Mouse (Mus musculus): ENCODE measurements around the gene Sufu. TPM values are rescaled to one million over a fixed set of nuclear protein-coding genes. Genes with fewer than 3 reads are reported as not detected.
A peak's percentile ranks its signal among the peaks of the same experiment; 100 is the strongest.

Sufu gene
- polyA plus RNA-seq, 1 experiment from 2014 or later = 21.4 TPM

DNA sequence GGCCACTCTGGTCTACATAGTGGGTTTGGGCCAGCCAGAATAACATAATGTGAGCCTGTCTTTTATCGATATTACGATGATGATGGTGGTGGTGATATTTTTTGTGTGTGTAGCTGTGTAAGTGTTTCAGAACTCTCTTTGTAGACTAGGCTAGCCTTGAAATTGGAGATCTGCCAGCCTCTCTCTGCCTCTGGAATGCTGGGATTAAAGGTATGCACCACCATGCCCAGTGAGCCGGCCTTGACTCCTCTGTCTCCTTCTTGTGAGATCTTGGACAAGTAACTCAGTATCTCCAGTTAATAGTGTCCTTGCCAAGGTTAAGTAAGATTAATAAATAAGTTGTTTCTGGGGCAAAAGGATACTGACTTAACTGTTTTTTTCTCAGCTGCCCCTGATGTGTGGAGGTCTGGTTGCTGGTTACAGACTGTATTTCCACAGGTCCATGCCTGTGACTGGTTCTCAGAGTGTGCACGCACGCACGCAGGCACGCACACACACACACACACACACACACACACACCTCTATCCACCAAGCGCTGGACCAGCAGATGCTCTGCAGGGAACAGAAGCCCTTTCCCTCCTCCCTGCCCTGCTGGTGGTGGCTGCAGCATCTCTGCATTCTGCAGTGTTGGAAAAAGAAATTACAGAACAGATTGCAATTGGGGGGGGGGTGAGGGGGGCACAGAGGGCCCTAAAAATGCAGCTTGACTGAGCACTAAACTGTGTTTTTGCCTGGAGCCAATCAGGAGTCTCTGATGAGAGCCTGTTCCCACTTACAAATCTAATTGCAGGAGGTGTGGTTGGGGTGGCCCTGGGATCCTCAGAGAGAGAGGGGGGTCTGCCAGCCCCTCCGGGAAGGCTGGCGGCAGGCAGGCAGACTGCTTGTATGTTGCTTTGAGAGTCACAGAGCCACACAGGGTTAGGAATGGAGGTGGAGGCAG, 129.3 kb downstream of the Sufu start:
- no peak overlapping the region for H3K4me2 ChIP-seq (replicated peaks)
- no peak for ATAC-seq
- no peak overlapping the region for H3K9ac ChIP-seq
- H3K4me3 ChIP-seq (replicated peaks) = no peak overlapping the region
- no peak overlapping the region for H3K27ac ChIP-seq
- H3K27me3 ChIP-seq (replicated peaks) = no peaks in the 10 kb centered on the region
- peaks cover 58% of the 10 kb centered on the region for H3K4me1 ChIP-seq (replicated peaks)
- WGBS = 68% methylated on average over 10 of the region's 10 CpGs
- no peaks in the 10 kb centered on the region for H3K9me3 ChIP-seq
- no peaks in the 10 kb centered on the region for H3K36me3 ChIP-seq

DNA sequence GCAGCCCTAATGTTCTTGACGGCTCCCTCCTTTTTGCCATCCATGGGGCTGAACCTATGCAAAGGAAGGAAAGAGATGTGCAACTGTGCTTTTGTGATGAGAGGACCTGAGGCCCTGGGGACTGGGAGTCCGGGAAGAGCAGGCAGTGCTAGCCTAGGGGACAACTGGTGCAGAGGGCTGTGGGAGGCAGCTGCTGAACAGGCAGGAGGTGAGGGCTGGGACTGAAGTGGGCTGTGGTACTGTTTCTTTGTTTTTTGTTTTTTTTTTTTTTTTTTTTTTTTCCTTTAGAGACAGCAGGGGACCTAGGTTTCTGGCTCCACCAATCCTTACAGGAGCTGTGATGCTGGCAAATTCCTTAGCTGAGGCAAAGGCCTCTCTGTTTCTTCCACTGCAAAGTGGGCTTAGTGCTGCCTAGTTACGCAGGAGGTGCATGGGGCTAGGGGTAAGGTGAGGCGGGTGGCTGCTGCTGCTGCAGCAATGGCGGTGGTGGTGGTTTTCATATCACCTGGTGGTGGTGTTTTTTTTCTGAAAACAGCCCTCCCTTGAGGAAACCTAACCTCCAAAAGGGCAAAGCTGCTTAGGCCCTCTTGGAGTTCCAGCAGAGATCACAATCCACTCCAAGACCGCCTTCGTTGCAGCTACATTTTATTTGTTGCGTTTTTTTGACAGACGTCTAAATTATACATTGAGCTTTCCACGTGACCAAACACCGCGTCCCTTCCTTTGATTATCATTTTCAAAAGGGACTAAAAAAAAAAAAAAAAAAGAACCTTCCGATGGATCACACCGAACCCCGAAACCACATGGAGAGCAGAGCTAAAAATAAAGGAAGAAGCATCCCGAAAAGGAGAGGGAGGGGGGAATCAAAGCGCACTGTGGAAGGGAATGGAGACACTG, 131.2 kb downstream of the Sufu start:
- 50% methylated on average over 17 of the region's 17 CpGs for WGBS
- Histone ChIP-seq H3K4me3 (replicated peaks) (peak overlapping the region; percentile 9; the same call in 1 of the 2 replicates), H3K27ac (no peak overlapping the region), H3K27me3 (replicated peaks) (no peaks in the 10 kb centered on the region), H3K9ac (no peak overlapping the region), H3K4me1 (replicated peaks) (peaks cover 69% of the 10 kb centered on the region), H3K9me3 (no peaks in the 10 kb centered on the region), H3K4me2 (replicated peaks) (peak overlapping the region; percentile 57), H3K36me3 (no peaks in the 10 kb centered on the region)
- no peak for ATAC-seq

GRCm38 (mm10) chr19:46528529-46529213, 132.0 kb downstream of the Sufu start:
- Histone ChIP-seq H3K4me1 (replicated peaks) (peaks cover 69% of the 10 kb centered on the region), H3K36me3 (no peaks in the 10 kb centered on the region), H3K4me2 (replicated peaks) (peak overlapping the region; percentile 57), H3K4me3 (replicated peaks) (peak overlapping the region; percentile 9; the same call in 1 of the 2 replicates), H3K9ac (0 out of 2 replicates have a peak overlapping the region, but pooled peaks have one; percentile 1), H3K27me3 (replicated peaks) (no peaks in the 10 kb centered on the region), H3K9me3 (no peaks in the 10 kb centered on the region), H3K27ac (0 out of 2 replicates have a peak overlapping the region, but pooled peaks have one; percentile 7)
- WGBS = 7% methylated on average over 20 of the region's 20 CpGs
- peak; percentile 16 for ATAC-seq

DNA sequence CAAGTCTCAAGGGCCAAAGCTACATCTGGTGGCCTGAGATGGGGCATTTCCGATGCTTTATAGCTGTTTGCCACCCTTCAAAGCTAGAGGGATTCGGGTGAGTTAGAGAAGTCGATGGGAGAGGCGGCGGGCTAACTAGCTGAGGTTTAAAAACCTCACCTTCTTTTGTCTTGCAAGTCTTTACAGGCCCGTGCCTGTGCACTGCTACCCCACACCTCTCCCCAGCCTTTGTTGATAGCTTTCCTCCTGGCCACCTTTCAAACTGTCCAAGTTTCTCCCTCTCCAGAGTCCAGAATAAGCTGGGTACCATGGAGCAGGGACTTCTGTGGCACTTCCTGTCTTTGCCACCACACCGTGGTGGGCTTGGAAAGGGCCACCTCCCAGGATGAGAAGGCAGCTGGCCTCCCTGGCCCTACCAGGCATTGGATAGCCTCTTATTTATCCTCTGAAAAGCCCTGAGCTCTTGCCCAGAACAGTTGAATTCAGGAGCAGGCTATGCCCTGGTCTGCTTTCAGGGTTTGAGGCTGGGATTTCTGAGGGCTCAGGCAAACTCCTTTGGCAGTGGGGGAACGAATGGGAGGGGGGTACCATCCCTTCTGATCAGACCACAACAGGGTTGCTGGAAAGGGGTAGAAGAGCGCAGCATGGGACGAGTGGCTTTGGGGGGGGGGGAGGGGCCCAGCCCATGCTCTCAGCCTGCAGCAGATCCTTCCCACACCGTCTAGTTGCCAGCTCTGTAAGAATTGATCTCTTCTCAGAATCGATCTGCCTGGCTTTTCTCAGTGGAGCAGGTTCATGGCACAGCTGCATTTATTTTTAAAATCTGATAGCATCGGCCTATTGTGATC, 133.1 kb downstream of the Sufu start:
- Histone ChIP-seq H3K27ac (0 out of 2 replicates have a peak overlapping the region, but pooled peaks have one; percentile 2), H3K9me3 (no peaks in the 10 kb centered on the region), H3K9ac (no peak overlapping the region), H3K36me3 (no peaks in the 10 kb centered on the region), H3K4me2 (replicated peaks) (no peak overlapping the region), H3K4me3 (replicated peaks) (no peak overlapping the region), H3K27me3 (replicated peaks) (no peaks in the 10 kb centered on the region), H3K4me1 (replicated peaks) (peaks cover 63% of the 10 kb centered on the region)
- 45% methylated on average over 13 of the region's 13 CpGs for WGBS
- no peak for ATAC-seq

GRCm38 (mm10) chr19:46530449-46530990, 133.8 kb downstream of the Sufu start:
- peak overlapping the region; percentile 15; the same call in 1 of the 2 replicates for H3K9ac ChIP-seq
- peak overlapping the region; percentile 36; the same call in 1 of the 2 replicates for H3K27ac ChIP-seq
- H3K4me3 ChIP-seq (replicated peaks) = no peak overlapping the region
- no peaks in the 10 kb centered on the region for H3K9me3 ChIP-seq
- no peaks in the 10 kb centered on the region for H3K36me3 ChIP-seq
- H3K27me3 ChIP-seq (replicated peaks) = no peaks in the 10 kb centered on the region
- H3K4me2 ChIP-seq (replicated peaks) = no peak overlapping the region
- H3K4me1 ChIP-seq (replicated peaks) = peaks cover 63% of the 10 kb centered on the region
- no peak for ATAC-seq
- WGBS = 37% methylated on average over 8 of the region's 8 CpGs

- Histone ChIP-seq H3K27me3 (replicated peaks) (no peaks in the 10 kb centered on the region), H3K4me1 (replicated peaks) (peaks cover 62% of the 10 kb centered on the region), H3K4me3 (replicated peaks) (no peak overlapping the region), H3K27ac (peak overlapping the region; percentile 72), H3K36me3 (no peaks in the 10 kb centered on the region), H3K9me3 (no peaks in the 10 kb centered on the region), H3K4me2 (replicated peaks) (peak overlapping the region; percentile 36; the same call in 1 of the 2 replicates), H3K9ac (no peak overlapping the region)
- no peak for ATAC-seq
- WGBS = 23% methylated on average over 16 of the region's 16 CpGs
Measured at GRCm38 (mm10) chr19:46531071-46532030, 134.7 kb downstream of the Sufu start.

- Histone ChIP-seq H3K4me1 (replicated peaks) (peaks cover 61% of the 10 kb centered on the region), H3K27me3 (replicated peaks) (no peaks in the 10 kb centered on the region), H3K4me3 (replicated peaks) (no peak overlapping the region), H3K4me2 (replicated peaks) (0 out of 2 replicates have a peak overlapping the region, but pooled peaks have one; percentile 14), H3K9me3 (no peaks in the 10 kb centered on the region), H3K9ac (no peak overlapping the region), H3K36me3 (no peaks in the 10 kb centered on the region), H3K27ac (peak overlapping the region; percentile 72)
- WGBS = 20% methylated on average over 10 of the region's 10 CpGs
- peak; percentile 32 for ATAC-seq
Measured at GRCm38 (mm10) chr19:46532031-46532688, 135.5 kb downstream of the Sufu start.

DNA sequence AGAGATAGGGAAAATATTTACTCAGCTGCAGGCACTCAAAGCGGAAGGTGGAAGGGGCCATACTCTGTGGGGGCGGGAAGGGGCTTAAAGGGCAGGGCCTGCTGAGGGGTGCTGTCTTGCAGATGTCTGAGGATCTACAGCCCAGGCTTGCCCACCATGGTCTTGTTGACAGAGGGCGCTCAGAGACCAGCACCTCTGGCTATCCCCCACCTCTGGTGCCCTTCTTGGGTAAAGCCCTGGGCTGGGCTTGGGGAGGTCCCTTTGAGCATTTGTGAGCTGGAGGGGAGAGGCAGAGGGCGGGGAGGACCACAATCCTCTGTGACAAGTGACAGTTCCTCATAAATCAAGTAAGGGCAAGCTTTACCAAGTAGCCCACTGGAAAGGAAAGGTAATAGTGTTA, 136.4 kb downstream of the Sufu start:
- Histone ChIP-seq H3K27ac (peak overlapping the region; percentile 72), H3K4me1 (replicated peaks) (peaks cover 61% of the 10 kb centered on the region), H3K27me3 (replicated peaks) (no peaks in the 10 kb centered on the region), H3K9me3 (no peaks in the 10 kb centered on the region), H3K4me2 (replicated peaks) (peak overlapping the region; percentile 14; the same call in 1 of the 2 replicates), H3K9ac (no peak overlapping the region), H3K4me3 (replicated peaks) (no peak overlapping the region), H3K36me3 (no peaks in the 10 kb centered on the region)
- 49% methylated on average over 4 of the region's 4 CpGs for WGBS
- ATAC-seq = peak; percentile 13

DNA sequence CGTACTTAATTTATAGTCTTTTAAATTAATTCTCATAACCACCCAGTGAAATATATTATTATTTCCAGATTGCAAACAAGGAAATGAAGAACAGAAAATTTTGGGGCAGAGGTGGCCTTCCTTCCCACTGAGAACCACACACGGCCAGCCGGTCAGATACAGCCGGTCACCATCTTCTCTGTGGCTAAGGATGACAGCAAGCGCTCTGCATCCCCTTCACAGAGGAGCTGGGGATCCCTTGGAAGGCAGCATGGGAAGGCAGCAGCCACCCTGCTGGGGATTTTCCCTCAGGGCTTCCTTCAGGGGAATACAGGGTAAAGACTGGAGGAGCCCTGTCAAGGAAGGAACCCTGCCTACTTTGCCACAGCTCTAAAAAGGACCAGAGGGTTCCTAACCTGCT, 136.8 kb downstream of the Sufu start:
- H3K9ac ChIP-seq = no peak overlapping the region
- 69% methylated on average over 5 of the region's 5 CpGs for WGBS
- H3K27ac ChIP-seq = peak overlapping the region; percentile 72
- no peak overlapping the region for H3K4me2 ChIP-seq (replicated peaks)
- H3K4me3 ChIP-seq (replicated peaks) = no peak overlapping the region
- no peaks in the 10 kb centered on the region for H3K27me3 ChIP-seq (replicated peaks)
- H3K9me3 ChIP-seq = no peaks in the 10 kb centered on the region
- H3K36me3 ChIP-seq = no peaks in the 10 kb centered on the region
- peaks cover 58% of the 10 kb centered on the region for H3K4me1 ChIP-seq (replicated peaks)
- ATAC-seq = no peak

Measured in intestine, embryonic 15.5 days (tissue).